Mouse (Mus musculus) thymus, postnatal 10 days (tissue): ENCODE measurements around the gene Gm26602.

Experiments used
- DNase-seq, 2 experiments: peaks; one replicate each; pipeline ENCODE4 v3.0.0; 2021; ENCODE audit warnings: low spot score in 2 of 2

Gene Gm26602

DNA sequence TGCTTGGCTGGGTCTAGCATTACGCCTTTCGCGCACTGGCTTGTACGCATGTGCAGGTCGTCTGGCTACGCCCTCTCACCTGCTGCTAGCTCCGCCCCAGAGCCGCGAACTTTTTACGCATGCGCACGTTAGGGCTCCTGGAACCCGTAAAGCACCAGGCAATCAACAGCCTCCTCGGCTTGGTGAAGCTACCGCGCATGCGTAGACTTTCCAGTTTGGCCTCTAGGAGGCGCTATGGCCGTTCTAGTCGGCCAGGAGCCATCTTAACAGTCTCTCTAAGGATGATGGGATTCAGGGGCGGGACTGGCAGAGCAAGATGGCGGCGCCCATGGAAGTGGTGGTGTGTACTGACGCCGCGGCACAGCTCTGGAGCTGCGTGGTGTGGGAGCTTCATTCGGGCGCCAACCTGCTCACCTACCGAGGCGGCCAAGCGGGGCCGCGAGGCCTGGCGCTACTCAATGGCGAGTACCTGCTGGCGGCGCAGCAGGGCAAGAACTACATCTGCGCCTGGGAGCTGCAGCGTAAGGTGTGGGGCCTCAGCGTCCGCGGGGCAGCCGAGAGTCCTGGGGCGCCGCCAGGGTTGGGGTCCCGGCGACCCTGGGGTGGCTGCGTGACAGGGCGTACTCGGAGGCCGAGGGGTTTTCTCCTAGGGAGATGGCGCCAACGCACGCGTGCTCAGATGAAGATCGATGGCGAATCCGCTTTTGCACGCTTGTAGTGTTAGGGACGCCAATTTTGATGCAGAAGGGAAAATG lies 49.4 kb downstream of the Gm26602 start, which contains the start of gene Wdr18:
Gene Wdr18 (plus strand): TSS at position 306 of the 755 bp plus-strand sequence.
- peak; percentile 99 to 100 for DNase-seq
